Mouse (Mus musculus) liver, postnatal 0 days (tissue): ENCODE measurements around the gene Dact3.
A peak's percentile ranks its signal among the peaks of the same experiment; 100 is the strongest.

Source experiments
- CTCF ChIP-seq: sonication (generic); IDR thresholded peaks from 2 replicates; pipeline ENCODE4 v1.5.1; 2016; ENCODE audit warnings: antibody characterized with exemption, low read depth
- EP300 ChIP-seq: IDR thresholded peaks from 2 replicates; pipeline ENCODE4 v1.6.1; 2016; ENCODE audit warnings: antibody characterized with exemption, low read depth, mild to moderate bottlenecking

- TF ChIP-seq EP300 (no peak), CTCF (peak; percentile 78)
Measured at GRCm38 (mm10) chr7:16932704-16933577, 57.8 kb downstream of the Dact3 start.
